8 mouse cellular contexts compared by ENCODE assay signal in genomic region chr15:101772711-101773081, GRCm38 (mm10). TPM values are rescaled to one million over a fixed set of nuclear protein-coding genes. Genes with fewer than 3 reads are reported as not detected.
A peak's percentile ranks its signal among the peaks of the same experiment; 100 is the strongest.
DNase-seq lines count a peak whose midpoint lies in the region; ATAC-seq and TF ChIP-seq lines count a peak whose summit lies in the region.

No protein-coding gene starts in this region.

- no peaks in the 10 kb centered on the region for H3K36me3 ChIP-seq in embryonic facial prominence, embryonic 14.5 days (ENCODE audit: control insufficient read depth, insufficient read depth, low read length)
- H3K36me3 ChIP-seq in heart, adult 2 months (ENCODE audit: control insufficient read depth, insufficient read depth, low read length): no peaks in the 10 kb centered on the region
- no peaks in the 10 kb centered on the region for H3K36me3 ChIP-seq in limb, embryonic 12.5 days
- H3K36me3 ChIP-seq in midbrain, postnatal 0 days (ENCODE audit: insufficient read depth, low read length): no peaks in the 10 kb centered on the region

- intact Hi-C loops in heart, adult 2 months (cut with DNase I): loop anchor here (1.0 to 5.0 kb wide), 5 partner anchors 201 to 432 kb away; no protein-coding TSS in a partner anchor

- peak; percentile 83 for TF ChIP-seq CTCF in bone marrow, adult 2 months (IDR thresholded peaks at IDR 0.05; ENCODE audit: control insufficient read depth, insufficient read depth, low read length)
- peak; percentile 92 for TF ChIP-seq CTCF in heart, adult 2 months (IDR thresholded peaks at IDR 0.05)
- peak; percentile 95 for TF ChIP-seq CTCF in midbrain, postnatal 0 days (IDR thresholded peaks at IDR 0.05)

- no peaks in the 10 kb centered on the region for H3K27me3 ChIP-seq in embryonic facial prominence, embryonic 14.5 days (replicated peaks; ENCODE audit: control insufficient read depth, insufficient read depth, low read length)
- no peaks in the 10 kb centered on the region for H3K27me3 ChIP-seq in heart, adult 2 months (ENCODE audit: control insufficient read depth, insufficient read depth, low read length)
- peaks cover 17% of the 10 kb centered on the region for H3K27me3 ChIP-seq in limb, embryonic 12.5 days
- H3K27me3 ChIP-seq in midbrain, postnatal 0 days (ENCODE audit: insufficient read depth, low read length): no peaks in the 10 kb centered on the region

- no peak for TF ChIP-seq POLR2A in bone marrow, adult 2 months (IDR thresholded peaks at IDR 0.05; ENCODE audit: borderline replicate concordance, control insufficient read depth, low read depth, low read length)
- no peak for TF ChIP-seq POLR2A in heart, adult 2 months (IDR thresholded peaks at IDR 0.05; ENCODE audit: insufficient read depth, low read depth, low read length)

- H3K9me3 ChIP-seq in embryonic facial prominence, embryonic 14.5 days (ENCODE audit: control insufficient read depth, low read length): no peaks in the 10 kb centered on the region
- H3K9me3 ChIP-seq in limb, embryonic 12.5 days: no peaks in the 10 kb centered on the region
- no peaks in the 10 kb centered on the region for H3K9me3 ChIP-seq in midbrain, postnatal 0 days (ENCODE audit: low read length)

- no peak overlapping the region for H3K9ac ChIP-seq in embryonic facial prominence, embryonic 14.5 days (ENCODE audit: low read depth, low read length)
- no peak overlapping the region for H3K9ac ChIP-seq in heart, adult 2 months (ENCODE audit: low read depth, low read length)
- no peak overlapping the region for H3K9ac ChIP-seq in limb, embryonic 12.5 days (replicated peaks)
- no peak overlapping the region for H3K9ac ChIP-seq in midbrain, postnatal 0 days (replicated peaks; ENCODE audit: low read length, poor library complexity, severe bottlenecking)

- DNase-seq in 3T3-L1 (ENCODE audit: low read depth, low spot score): peak; percentile 91
- peak; percentile 89 for DNase-seq in embryonic facial prominence, embryonic 14.5 days (ENCODE audit: low spot score)
- peak; percentile 78 to 89 for DNase-seq in heart, adult 2 months
- DNase-seq in kidney, adult 9 months: peak; percentile 89
- DNase-seq in midbrain, postnatal 0 days (ENCODE audit: low spot score): peak; percentile 87
- peak; percentile 35 to 58 for DNase-seq in spleen, postnatal 14 days (ENCODE audit: low spot score in 2 of 2)

- H3K4me2 ChIP-seq in embryonic facial prominence, embryonic 14.5 days (ENCODE audit: low read depth, low read length): no peak overlapping the region
- no peak overlapping the region for H3K4me2 ChIP-seq in limb, embryonic 12.5 days
- no peak overlapping the region for H3K4me2 ChIP-seq in midbrain, postnatal 0 days (ENCODE audit: low read depth, low read length, poor library complexity, severe bottlenecking)

- peak; percentile 87 for ATAC-seq in embryonic facial prominence, embryonic 14.5 days (ENCODE audit: low read depth)
- no peak for ATAC-seq in limb, embryonic 12.5 days (ENCODE audit: insufficient number of reproducible peaks, insufficient read depth, low FRiP score, low TSS enrichment, low read depth)
- peak; percentile 77 for ATAC-seq in midbrain, postnatal 0 days (ENCODE audit: low FRiP score)

- no peak overlapping the region for H3K27ac ChIP-seq in bone marrow, adult 2 months (ENCODE audit: control insufficient read depth, insufficient read depth, low read depth, low read length, poor library complexity)
- H3K27ac ChIP-seq in embryonic facial prominence, embryonic 14.5 days (replicated peaks; ENCODE audit: low read depth, low read length): no peak overlapping the region
- H3K27ac ChIP-seq in heart, adult 2 months: no peak overlapping the region
- peak overlapping the region; percentile 12; the same call in 1 of the 2 replicates for H3K27ac ChIP-seq in limb, embryonic 12.5 days
- H3K27ac ChIP-seq in midbrain, postnatal 0 days (ENCODE audit: low read depth, low read length): no peak overlapping the region

- no peak overlapping the region for H3K4me3 ChIP-seq in bone marrow, adult 2 months (replicated peaks; ENCODE audit: control insufficient read depth, low read depth, low read length)
- no peak overlapping the region for H3K4me3 ChIP-seq in embryonic facial prominence, embryonic 14.5 days (ENCODE audit: low read depth, low read length)
- no peak overlapping the region for H3K4me3 ChIP-seq in heart, adult 2 months
- H3K4me3 ChIP-seq in limb, embryonic 12.5 days (replicated peaks): no peak overlapping the region
- no peak overlapping the region for H3K4me3 ChIP-seq in midbrain, postnatal 0 days (ENCODE audit: low read depth, low read length)

- no peaks in the 10 kb centered on the region for H3K79me2 ChIP-seq in heart, adult 2 months (replicated peaks; ENCODE audit: control insufficient read depth, insufficient read depth, low read length)

- peak; percentile 81 for TF ChIP-seq EP300 in heart, adult 2 months (IDR thresholded peaks at IDR 0.05; ENCODE audit: insufficient read depth, low read depth, low read length)

- 3% methylated on average over 5 of the region's 5 CpGs for WGBS in bone marrow, adult 2 months
- 6% methylated on average over 5 of the region's 5 CpGs for WGBS in embryonic facial prominence, embryonic 14.5 days
- WGBS in heart, adult 2 months: 0% methylated on average over 5 of the region's 5 CpGs
- 6% methylated on average over 5 of the region's 5 CpGs for whole genome bisulfite sequencing in limb, embryonic 12.5 days
- 9% methylated on average over 5 of the region's 5 CpGs for WGBS in midbrain, postnatal 0 days

- no peaks in the 10 kb centered on the region for H3K4me1 ChIP-seq in bone marrow, adult 2 months (ENCODE audit: control insufficient read depth, insufficient read depth, low read length)
- no peaks in the 10 kb centered on the region for H3K4me1 ChIP-seq in embryonic facial prominence, embryonic 14.5 days (ENCODE audit: control insufficient read depth, insufficient read depth, low read length)
- no peaks in the 10 kb centered on the region; the same call in 1 of the 2 replicates for H3K4me1 ChIP-seq in heart, adult 2 months (ENCODE audit: control insufficient read depth, insufficient read depth, low read length)
- no peaks in the 10 kb centered on the region for H3K4me1 ChIP-seq in limb, embryonic 12.5 days (replicated peaks)
- no peaks in the 10 kb centered on the region for H3K4me1 ChIP-seq in midbrain, postnatal 0 days (ENCODE audit: insufficient read depth, low read length)

RNA-seq across cellular contexts. Expression of gene Krt72, which starts 13.6 kb away (rescaled TPM):
- polyA plus RNA-seq in bone marrow, adult 2 months (2011; ENCODE audit: insufficient read depth, insufficient read length, low replicate concordance, missing spikeins): not detected in 2 replicates
- polyA plus RNA-seq in embryonic facial prominence, embryonic 14.5 days (2014; fragmentation: Nextera tagmentation; extraction: Ambion mirVana): 0.51 and 0.81 TPM in 2 replicates
- total RNA-seq in heart, adult 2 months (2021): not detected
- not detected in 2 replicates for polyA plus RNA-seq in heart, adult 2 months (2012; rRNA removed)
- polyA plus RNA-seq in limb, embryonic 12.5 days (2016; fragmentation: Nextera tagmentation; extraction: Ambion mirVana): not detected in 2 replicates
- not detected in 2 replicates for total RNA-seq in midbrain, postnatal 0 days (2014; rRNA removed)
- polyA plus RNA-seq in midbrain, postnatal 0 days (2015; fragmentation: Nextera tagmentation; extraction: Ambion mirVana): not detected in 2 replicates

RNA-seq across cellular contexts. Expression of gene Krt73, which starts 29.4 kb away (rescaled TPM):
- not detected in 2 replicates for polyA plus RNA-seq in bone marrow, adult 2 months (2011; ENCODE audit: insufficient read depth, insufficient read length, low replicate concordance, missing spikeins)
- polyA plus RNA-seq in embryonic facial prominence, embryonic 14.5 days (2014; fragmentation: Nextera tagmentation; extraction: Ambion mirVana): 3.3 and 3.4 TPM in 2 replicates
- not detected for total RNA-seq in heart, adult 2 months (2021)
- not detected in 2 replicates for polyA plus RNA-seq in heart, adult 2 months (2012; rRNA removed)
- polyA plus RNA-seq in limb, embryonic 12.5 days (2016; fragmentation: Nextera tagmentation; extraction: Ambion mirVana): not detected in 2 replicates
- total RNA-seq in midbrain, postnatal 0 days (2014; rRNA removed): 1.3 TPM in 1 of 2 replicates, not detected in the other
- polyA plus RNA-seq in midbrain, postnatal 0 days (2015; fragmentation: Nextera tagmentation; extraction: Ambion mirVana): 0.36 and 0.39 TPM in 2 replicates

RNA-seq across cellular contexts. Expression of gene Krt71, which starts 29.8 kb away (rescaled TPM):
- not detected in 2 replicates for polyA plus RNA-seq in bone marrow, adult 2 months (2011; ENCODE audit: insufficient read depth, insufficient read length, low replicate concordance, missing spikeins)
- 9.3 and 14.3 TPM in 2 replicates for polyA plus RNA-seq in embryonic facial prominence, embryonic 14.5 days (2014; fragmentation: Nextera tagmentation; extraction: Ambion mirVana)
- not detected for total RNA-seq in heart, adult 2 months (2021)
- polyA plus RNA-seq in heart, adult 2 months (2012; rRNA removed): not detected in 2 replicates
- polyA plus RNA-seq in limb, embryonic 12.5 days (2016; fragmentation: Nextera tagmentation; extraction: Ambion mirVana): not detected in 2 replicates
- total RNA-seq in midbrain, postnatal 0 days (2014; rRNA removed): 2.8 TPM in 1 of 2 replicates, not detected in the other
- polyA plus RNA-seq in midbrain, postnatal 0 days (2015; fragmentation: Nextera tagmentation; extraction: Ambion mirVana): 0.25 and 0.27 TPM in 2 replicates

RNA-seq across cellular contexts. Expression of gene Krt2, which starts 45.3 kb away (rescaled TPM):
- not detected in 2 replicates for polyA plus RNA-seq in bone marrow, adult 2 months (2011; ENCODE audit: insufficient read depth, insufficient read length, low replicate concordance, missing spikeins)
- polyA plus RNA-seq in embryonic facial prominence, embryonic 14.5 days (2014; fragmentation: Nextera tagmentation; extraction: Ambion mirVana): 0.10 TPM in 1 of 2 replicates, not detected in the other
- total RNA-seq in heart, adult 2 months (2021): not detected
- not detected in 2 replicates for polyA plus RNA-seq in heart, adult 2 months (2012; rRNA removed)
- polyA plus RNA-seq in limb, embryonic 12.5 days (2016; fragmentation: Nextera tagmentation; extraction: Ambion mirVana): 0.13 and 0.15 TPM in 2 replicates
- not detected in 2 replicates for total RNA-seq in midbrain, postnatal 0 days (2014; rRNA removed)
- polyA plus RNA-seq in midbrain, postnatal 0 days (2015; fragmentation: Nextera tagmentation; extraction: Ambion mirVana): 0.12 TPM in 1 of 2 replicates, not detected in the other

RNA-seq across cellular contexts. Expression of gene Krt5, which starts 60.0 kb away (rescaled TPM):
- polyA plus RNA-seq in bone marrow, adult 2 months (2011; ENCODE audit: insufficient read depth, insufficient read length, low replicate concordance, missing spikeins): not detected in 2 replicates
- 142 and 153 TPM in 2 replicates for polyA plus RNA-seq in embryonic facial prominence, embryonic 14.5 days (2014; fragmentation: Nextera tagmentation; extraction: Ambion mirVana)
- total RNA-seq in heart, adult 2 months (2021): under 1 TPM in 1 of 2 experiments, not detected in 1; 0.23 TPM
- polyA plus RNA-seq in heart, adult 2 months (2012; rRNA removed): 1.3 TPM in 1 of 2 replicates, not detected in the other
- polyA plus RNA-seq in limb, embryonic 12.5 days (2016; fragmentation: Nextera tagmentation; extraction: Ambion mirVana): 101 and 109 TPM in 2 replicates
- total RNA-seq in midbrain, postnatal 0 days (2014; rRNA removed): 6.4 TPM in 1 of 2 replicates, not detected in the other
- 0.14 TPM in 1 of 2 replicates, not detected in the other for polyA plus RNA-seq in midbrain, postnatal 0 days (2015; fragmentation: Nextera tagmentation; extraction: Ambion mirVana)
